Mouse (Mus musculus) liver, adult 2 months (tissue): Measurements from ENCODE around the gene Rpl26. TPM values are rescaled to one million over a fixed set of nuclear protein-coding genes. Genes with fewer than 3 reads are reported as not detected.

Experiments
- DNase-seq: peaks from one replicate; pipeline ENCODE4 v3.0.0-alpha.2; 2011; ENCODE audit warnings: low read depth, low spot score; ENCODE audit errors: extremely low read depth
- H3K27ac ChIP-seq: fragments of 200-500 bp; replicated peaks from 2 replicates; pipeline ENCODE4 v1.5.1; 2012; ENCODE audit warnings: low read depth, mild to moderate bottlenecking, control low read depth, inconsistent platforms, low read length; ENCODE audit not compliant: insufficient read depth
- H3K27me3 ChIP-seq: fragments of 200-500 bp; 2 replicates; pipeline ENCODE4 v1.6.1; 2012; ENCODE audit warnings: mild to moderate bottlenecking, moderate library complexity, low read length, inconsistent platforms; ENCODE audit not compliant: control insufficient read depth, insufficient read depth
- H3K36me3 ChIP-seq: fragments of 200-500 bp; 2 replicates; pipeline ENCODE4 v1.6.1; 2012; ENCODE audit warnings: low read length, inconsistent platforms; ENCODE audit not compliant: control insufficient read depth, insufficient read depth
- H3K4me1 ChIP-seq: fragments of 200-500 bp; 2 replicates; pipeline ENCODE4 v1.6.1; 2011; ENCODE audit warnings: low read length; ENCODE audit not compliant: control insufficient read depth, insufficient read depth
- H3K4me3 ChIP-seq: fragments of 200-500 bp; 2 replicates; pipeline ENCODE4 v1.5.1; 2011; ENCODE audit warnings: low read depth, mild to moderate bottlenecking, control low read depth, low read length, moderate library complexity; ENCODE audit not compliant: insufficient read depth
- H3K79me2 ChIP-seq: fragments of 200-500 bp; 2 replicates; pipeline ENCODE4 v1.6.1; 2012; ENCODE audit warnings: inconsistent platforms, mild to moderate bottlenecking, low read length, moderate library complexity; ENCODE audit not compliant: control insufficient read depth, insufficient read depth
- H3K9ac ChIP-seq: fragments of 200-500 bp; 2 replicates; pipeline ENCODE4 v1.6.1; 2012; ENCODE audit warnings: low read depth, mild to moderate bottlenecking, control low read depth, inconsistent platforms, low read length
- CTCF ChIP-seq: fragments of 200-500 bp; IDR thresholded peaks from 2 replicates; pipeline ENCODE4 v1.5.1; 2011; ENCODE audit warnings: low read depth, low read length, control low read depth
- POLR2A ChIP-seq: fragments of 200-500 bp; IDR thresholded peaks from 2 replicates; pipeline ENCODE4 v1.6.1; 2011; ENCODE audit warnings: low read length, control low read depth; ENCODE audit not compliant: insufficient read depth; ENCODE audit errors: extremely low read depth
- WGBS: fragments of 180-500 bp; shearing (Covaris S2); methylation state at CpG from one replicate; pipeline ENCODE4 v1.1.7; 2018; 5-methylcytosine and 5-hydroxymethylcytosine counted together
- polyA plus RNA-seq: library from polyadenylated mRNA; depleted of rRNA; stranded (reverse); fragments of >200 nt; gene quantifications from 2 replicates; pipeline ENCODE4 v1.2.3, GENCODE M21; 2012
- total RNA-seq: library from RNA; depleted of rRNA; stranded (reverse); fragments of >200 nt; gene quantifications from 2 replicates; pipeline ENCODE4 v1.2.3, GENCODE M21; 2014

Rpl26 gene
- total and polyA plus RNA-seq, 2 experiments, result 292 to 1,005 TPM

DNA sequence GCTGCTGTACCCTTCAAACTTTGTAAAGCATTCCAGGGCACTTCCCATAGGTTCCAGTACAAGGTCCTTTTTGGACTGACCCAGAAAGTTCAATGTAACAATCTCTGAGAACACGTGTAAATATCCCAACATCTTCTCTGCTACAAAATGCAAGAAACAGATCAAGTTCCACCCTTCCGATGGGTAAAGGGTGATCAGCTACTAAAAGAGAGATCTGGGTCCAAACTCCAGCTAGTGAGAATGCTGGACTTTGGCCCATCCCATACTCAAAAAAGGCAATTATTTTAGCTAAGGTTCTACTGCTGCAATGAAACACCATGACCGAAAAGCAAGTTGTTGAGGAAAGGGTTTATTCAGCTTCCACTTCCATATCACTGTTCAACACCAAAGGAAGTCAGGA lies 46.8 kb upstream of the Rpl26 start:
- Histone ChIP-seq H3K27me3 (no peaks in the 10 kb centered on the region), H3K27ac (peak overlapping the region; percentile 82), H3K79me2 (peaks cover 11% of the 10 kb centered on the region; the same call in 1 of the 2 replicates), H3K4me3 (no peak overlapping the region), H3K36me3 (no peaks in the 10 kb centered on the region), H3K4me1 (peaks cover 24% of the 10 kb centered on the region), H3K9ac (no peak overlapping the region)
- TF ChIP-seq CTCF (no peak), POLR2A (no peak)
- peak; percentile 73 for DNase-seq
- WGBS, result 34% methylated on average over 3 of the region's 3 CpGs

GRCm38 (mm10) chr11:68857329-68857728 lies 44.1 kb upstream of the Rpl26 start:
- 46% methylated on average over 3 of the region's 3 CpGs for WGBS
- H3K4me3 ChIP-seq, result no peak overlapping the region
- no peaks in the 10 kb centered on the region for H3K79me2 ChIP-seq
- H3K27ac ChIP-seq, result no peak overlapping the region
- H3K9ac ChIP-seq, result no peak overlapping the region
- TF ChIP-seq POLR2A (no peak), CTCF (no peak)
- H3K36me3 ChIP-seq, result no peaks in the 10 kb centered on the region
- H3K27me3 ChIP-seq, result no peaks in the 10 kb centered on the region
- peak; percentile 85 for DNase-seq
- peaks cover 16% of the 10 kb centered on the region for H3K4me1 ChIP-seq

DNA sequence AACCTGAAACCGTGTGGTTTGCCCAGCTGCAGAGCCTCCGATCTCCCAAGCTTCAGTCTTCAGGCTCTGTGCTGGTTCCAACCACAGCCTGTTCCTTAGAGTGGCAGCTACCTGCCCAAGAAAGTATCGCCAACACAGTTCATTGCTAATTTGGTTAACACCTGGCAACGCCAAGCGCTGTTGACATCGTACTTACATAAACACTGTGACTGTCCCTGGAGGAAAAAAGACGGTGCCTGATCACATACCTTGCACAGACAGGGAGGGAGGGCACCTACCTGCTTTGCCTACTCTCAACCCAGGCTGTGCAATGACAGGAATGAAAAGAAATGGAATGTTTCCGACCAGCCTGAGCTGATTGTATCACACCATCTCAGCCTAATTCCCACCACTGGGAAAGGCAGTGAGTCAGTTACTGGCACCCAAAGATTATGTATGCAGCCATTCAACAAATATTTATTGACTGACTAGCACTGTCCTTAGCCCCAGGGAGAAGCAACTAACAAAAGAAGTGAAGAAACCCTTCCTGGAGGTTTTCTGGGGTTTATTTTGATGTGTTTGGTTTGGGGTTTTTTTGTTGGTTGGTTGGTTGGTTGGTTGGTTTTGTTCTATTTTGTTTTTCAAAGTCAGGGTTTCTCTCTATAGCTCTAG lies 41.3 kb upstream of the Rpl26 start:
- peaks cover 6% of the 10 kb centered on the region for H3K4me1 ChIP-seq
- 50% methylated on average over 8 of the region's 8 CpGs for WGBS
- H3K27ac ChIP-seq, result no peak overlapping the region
- DNase-seq, result peak; percentile 51
- no peak overlapping the region for H3K9ac ChIP-seq
- H3K4me3 ChIP-seq, result no peak overlapping the region
- TF ChIP-seq CTCF, result no peak
- no peaks in the 10 kb centered on the region for H3K27me3 ChIP-seq
- H3K36me3 ChIP-seq, result no peaks in the 10 kb centered on the region
- H3K79me2 ChIP-seq, result no peaks in the 10 kb centered on the region

GRCm38 (mm10) chr11:68862260-68862659 lies 39.1 kb upstream of the Rpl26 start:
- H3K27ac ChIP-seq, result no peak overlapping the region
- no peaks in the 10 kb centered on the region for H3K79me2 ChIP-seq
- no peak overlapping the region for H3K9ac ChIP-seq
- H3K27me3 ChIP-seq, result no peaks in the 10 kb centered on the region
- TF ChIP-seq CTCF (no peak), POLR2A (no peak)
- H3K4me3 ChIP-seq, result no peak overlapping the region
- H3K4me1 ChIP-seq, result peaks cover 10% of the 10 kb centered on the region
- 66% methylated on average over 2 of the region's 2 CpGs for WGBS
- peak; percentile 73 for DNase-seq
- H3K36me3 ChIP-seq, result no peaks in the 10 kb centered on the region

DNA sequence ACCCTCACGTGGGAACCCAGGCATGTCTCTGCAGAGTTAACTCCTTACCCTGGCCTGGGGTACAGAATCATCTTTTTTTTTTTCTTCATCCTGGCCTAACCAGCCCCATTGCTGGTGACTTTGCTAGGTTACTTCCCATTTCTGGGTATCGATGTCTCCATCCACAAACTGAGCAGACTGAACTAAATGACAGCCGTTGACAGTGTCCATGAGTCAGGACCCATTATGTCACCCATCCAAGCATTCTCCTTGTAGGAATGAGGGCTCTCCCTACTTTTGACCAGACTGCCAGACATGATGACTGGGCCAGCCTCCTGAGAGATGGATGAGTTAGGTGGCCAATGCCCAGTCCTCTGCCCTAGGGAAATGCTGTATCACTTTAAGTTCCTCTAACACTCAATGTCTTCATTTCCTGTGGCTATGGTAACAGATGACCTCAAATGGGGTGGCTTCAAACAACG lies 37.7 kb upstream of the Rpl26 start:
- peaks cover 9% of the 10 kb centered on the region for H3K4me1 ChIP-seq
- 0 out of 2 replicates have a peak overlapping the region, but pooled peaks have one; percentile 16 for H3K27ac ChIP-seq
- no peaks in the 10 kb centered on the region for H3K79me2 ChIP-seq
- H3K36me3 ChIP-seq, result no peaks in the 10 kb centered on the region
- 71% methylated on average over 4 of the region's 4 CpGs for WGBS
- H3K27me3 ChIP-seq, result no peaks in the 10 kb centered on the region
- H3K4me3 ChIP-seq, result no peak overlapping the region
- TF ChIP-seq CTCF, result no peak
- no peak for TF ChIP-seq POLR2A
- no peak overlapping the region for H3K9ac ChIP-seq
- DNase-seq, result no peak

DNA sequence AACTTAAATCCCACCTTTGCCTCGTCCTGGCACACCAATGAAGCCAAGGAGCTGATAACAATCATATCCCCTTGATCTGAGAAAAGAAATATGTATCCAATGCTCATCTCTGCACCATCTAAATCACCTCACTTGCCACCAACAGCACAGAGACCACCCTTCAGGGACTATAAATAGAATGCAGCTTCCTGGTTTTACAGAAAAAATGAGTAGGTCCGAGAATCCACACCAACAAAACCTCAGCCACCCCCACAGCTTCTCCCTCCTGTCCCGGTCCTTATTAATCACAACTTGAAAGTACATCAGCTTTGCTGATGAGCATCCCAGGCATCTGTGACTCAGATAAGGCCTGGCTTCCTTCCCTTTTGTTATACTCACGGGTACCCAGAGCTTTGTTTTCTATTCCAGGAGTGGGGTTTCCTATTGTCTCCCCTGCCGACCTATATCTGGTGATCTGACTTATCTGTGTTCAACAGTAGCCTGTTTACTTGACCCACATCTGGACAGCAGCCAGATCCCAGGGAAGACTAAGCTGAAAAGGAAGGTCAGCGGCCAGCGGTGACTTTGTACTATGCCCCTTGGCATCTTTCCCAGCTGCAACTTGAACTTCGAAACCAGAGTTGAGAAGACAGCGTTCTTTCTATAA lies 36.7 kb upstream of the Rpl26 start:
- Histone ChIP-seq H3K9ac (no peak overlapping the region), H3K27ac (peak overlapping the region; percentile 45), H3K4me3 (no peak overlapping the region), H3K36me3 (no peaks in the 10 kb centered on the region), H3K79me2 (no peaks in the 10 kb centered on the region), H3K4me1 (peaks cover 9% of the 10 kb centered on the region), H3K27me3 (no peaks in the 10 kb centered on the region)
- 16% methylated on average over 9 of the region's 9 CpGs for WGBS
- DNase-seq, result peak; percentile 99
- TF ChIP-seq CTCF, result no peak
- TF ChIP-seq POLR2A, result no peak
